ENCODE assay signal across 8 mouse cellular contexts in genomic region chr10:80133226-80133849, GRCm38 (mm10). TPM values are rescaled to one million over a fixed set of nuclear protein-coding genes. Genes with fewer than 3 reads are reported as not detected.
DNase-seq lines count a peak whose midpoint lies in the region; ATAC-seq and TF ChIP-seq lines count a peak whose summit lies in the region.

No protein-coding gene starts in this region.

- DNase-seq in heart, adult 9 months (ENCODE audit: low spot score in 2 of 2): peak; percentile 60 to 74
- DNase-seq in heart, embryonic 10.5 days (ENCODE audit: low spot score): no peak
- DNase-seq in testis, postnatal 10 days (ENCODE audit: low spot score): peak; percentile 65
- no peak for DNase-seq in testis, postnatal 14 days (ENCODE audit: low spot score)
- peak; percentile 54 for DNase-seq in gastrocnemius, postnatal 25 days
- no peak for DNase-seq in spleen, postnatal 14 days (ENCODE audit: low spot score in 2 of 2)

- H3K27ac ChIP-seq in heart, embryonic 10.5 days: no peak overlapping the region
- H3K27ac ChIP-seq in olfactory bulb, adult 2 months (ENCODE audit: insufficient read depth, low read depth, low read length): peak overlapping the region; percentile 17; the same call in 1 of the 2 replicates
- no peak overlapping the region for H3K27ac ChIP-seq in kidney, embryonic 14.5 days (ENCODE audit: low read depth, low read length)

- no peak overlapping the region for H3K4me3 ChIP-seq in heart, embryonic 10.5 days
- no peak overlapping the region for H3K4me3 ChIP-seq in olfactory bulb, adult 2 months (ENCODE audit: insufficient read depth, low read depth, low read length)
- H3K4me3 ChIP-seq in kidney, embryonic 14.5 days (ENCODE audit: low read length): no peak overlapping the region

- no peak overlapping the region for H3K9ac ChIP-seq in kidney, embryonic 14.5 days (ENCODE audit: low read depth, low read length)

- peaks cover 60% of the 10 kb centered on the region for H3K27me3 ChIP-seq in heart, embryonic 10.5 days (ENCODE audit: insufficient read depth, poor library complexity, severe bottlenecking)
- peaks cover 23% of the 10 kb centered on the region for H3K27me3 ChIP-seq in kidney, embryonic 14.5 days (ENCODE audit: control insufficient read depth, insufficient read depth, low read length)

- no peak for TF ChIP-seq POLR2A in olfactory bulb, adult 2 months (IDR thresholded peaks at IDR 0.05; ENCODE audit: insufficient read depth, low read depth, low read length)

- H3K4me1 ChIP-seq in heart, embryonic 10.5 days: peaks cover 65% of the 10 kb centered on the region
- peaks cover 43% of the 10 kb centered on the region for H3K4me1 ChIP-seq in olfactory bulb, adult 2 months (ENCODE audit: control insufficient read depth, insufficient read depth, low read length)
- peaks cover 41% of the 10 kb centered on the region for H3K4me1 ChIP-seq in kidney, embryonic 14.5 days (ENCODE audit: control insufficient read depth, insufficient read depth, low read length)

- no peaks in the 10 kb centered on the region for H3K9me3 ChIP-seq in heart, embryonic 10.5 days
- no peaks in the 10 kb centered on the region for H3K9me3 ChIP-seq in kidney, embryonic 14.5 days (ENCODE audit: control insufficient read depth, low read length)

- no peak for TF ChIP-seq CTCF in olfactory bulb, adult 2 months (IDR thresholded peaks at IDR 0.05; ENCODE audit: insufficient read depth, low read depth, low read length)

- ATAC-seq in kidney, embryonic 14.5 days (ENCODE audit: low FRiP score, low TSS enrichment): no peak

- WGBS in heart, embryonic 10.5 days: 75% methylated on average over 8 of the region's 8 CpGs
- WGBS in olfactory bulb, adult 2 months: 27% methylated on average over 8 of the region's 8 CpGs
- 76% methylated on average over 8 of the region's 8 CpGs for WGBS in kidney, embryonic 14.5 days

- peaks cover 66% of the 10 kb centered on the region for H3K36me3 ChIP-seq in heart, embryonic 10.5 days
- H3K36me3 ChIP-seq in kidney, embryonic 14.5 days (ENCODE audit: control insufficient read depth, insufficient read depth, low read length): peaks cover 42% of the 10 kb centered on the region

- no peak overlapping the region for H3K4me2 ChIP-seq in kidney, embryonic 14.5 days (replicated peaks; ENCODE audit: low read depth, low read length)

RNA-seq across cellular contexts. Expression of gene Atp5d, which starts 5.1 kb away (rescaled TPM):
- 689 and 872 TPM in 2 replicates for polyA plus RNA-seq in heart, embryonic 10.5 days (2016; fragmentation: Nextera tagmentation; extraction: Ambion mirVana)
- total RNA-seq in gastrocnemius, postnatal 25 days (2021): 100 to 1,000 TPM; 634 to 665 TPM
- polyA plus RNA-seq in olfactory bulb, adult 2 months (2012; ENCODE audit: insufficient read depth, insufficient read length, low replicate concordance, missing spikeins): not detected in 2 replicates
- 519 and 582 TPM in 2 replicates for polyA plus RNA-seq in kidney, embryonic 14.5 days (2014; fragmentation: Nextera tagmentation; extraction: Ambion mirVana)

RNA-seq across cellular contexts. Expression of gene Cbarp, which starts 7.3 kb away (rescaled TPM):
- polyA plus RNA-seq in heart, embryonic 10.5 days (2016; fragmentation: Nextera tagmentation; extraction: Ambion mirVana): 2.0 and 4.0 TPM in 2 replicates
- 1 to 10 TPM; 1.2 to 1.6 TPM for total RNA-seq in gastrocnemius, postnatal 25 days (2021)
- polyA plus RNA-seq in olfactory bulb, adult 2 months (2012; ENCODE audit: insufficient read depth, insufficient read length, low replicate concordance, missing spikeins): not detected in 2 replicates
- 8.1 and 8.4 TPM in 2 replicates for polyA plus RNA-seq in kidney, embryonic 14.5 days (2014; fragmentation: Nextera tagmentation; extraction: Ambion mirVana)

RNA-seq across cellular contexts. Expression of gene Midn, which starts 14.7 kb away (rescaled TPM):
- polyA plus RNA-seq in heart, embryonic 10.5 days (2016; fragmentation: Nextera tagmentation; extraction: Ambion mirVana): 16.1 and 24.4 TPM in 2 replicates
- total RNA-seq in gastrocnemius, postnatal 25 days (2021): 10 to 100 TPM; 33.7 to 34.8 TPM
- polyA plus RNA-seq in olfactory bulb, adult 2 months (2012; ENCODE audit: insufficient read depth, insufficient read length, low replicate concordance, missing spikeins): 128 TPM in 1 of 2 replicates, not detected in the other
- polyA plus RNA-seq in kidney, embryonic 14.5 days (2014; fragmentation: Nextera tagmentation; extraction: Ambion mirVana): 42.3 and 46.2 TPM in 2 replicates

RNA-seq across cellular contexts. Expression of gene Stk11, which starts 17.7 kb away (rescaled TPM):
- 12.4 and 17.8 TPM in 2 replicates for polyA plus RNA-seq in heart, embryonic 10.5 days (2016; fragmentation: Nextera tagmentation; extraction: Ambion mirVana)
- 100 to 1,000 TPM in 1 of 2 experiments, 10 to 100 TPM in 1; 99.8 to 120 TPM for total RNA-seq in gastrocnemius, postnatal 25 days (2021)
- not detected in 2 replicates for polyA plus RNA-seq in olfactory bulb, adult 2 months (2012; ENCODE audit: insufficient read depth, insufficient read length, low replicate concordance, missing spikeins)
- polyA plus RNA-seq in kidney, embryonic 14.5 days (2014; fragmentation: Nextera tagmentation; extraction: Ambion mirVana): 26.6 and 42.0 TPM in 2 replicates

RNA-seq across cellular contexts. Expression of gene Sbno2, which starts 28.0 kb away (rescaled TPM):
- 14.8 and 15.6 TPM in 2 replicates for polyA plus RNA-seq in heart, embryonic 10.5 days (2016; fragmentation: Nextera tagmentation; extraction: Ambion mirVana)
- total RNA-seq in gastrocnemius, postnatal 25 days (2021): 1 to 10 TPM; 5.6 to 6.7 TPM
- not detected in 2 replicates for polyA plus RNA-seq in olfactory bulb, adult 2 months (2012; ENCODE audit: insufficient read depth, insufficient read length, low replicate concordance, missing spikeins)
- polyA plus RNA-seq in kidney, embryonic 14.5 days (2014; fragmentation: Nextera tagmentation; extraction: Ambion mirVana): 10.6 and 14.8 TPM in 2 replicates

Comparison
In these comparisons a context has a peak if more than half of its experiments do, and no peak if none do; other contexts are left out.
1. DNase-seq: peak in heart, adult 9 months (2 of 2), testis, postnatal 10 days (single experiment) and gastrocnemius, postnatal 25 days (single experiment); none in heart, embryonic 10.5 days (single experiment), testis, postnatal 14 days (single experiment) and spleen, postnatal 14 days (0 of 2).